Mouse (Mus musculus) telencephalon, adult 2 months (tissue): ENCODE results near the gene Ggt1.

ENCODE experiments used
- DNase-seq: peaks from one replicate; pipeline ENCODE4 v3.0.0-alpha.2; 2011; ENCODE audit warnings: low read depth, low spot score

The Ggt1 gene

DNA sequence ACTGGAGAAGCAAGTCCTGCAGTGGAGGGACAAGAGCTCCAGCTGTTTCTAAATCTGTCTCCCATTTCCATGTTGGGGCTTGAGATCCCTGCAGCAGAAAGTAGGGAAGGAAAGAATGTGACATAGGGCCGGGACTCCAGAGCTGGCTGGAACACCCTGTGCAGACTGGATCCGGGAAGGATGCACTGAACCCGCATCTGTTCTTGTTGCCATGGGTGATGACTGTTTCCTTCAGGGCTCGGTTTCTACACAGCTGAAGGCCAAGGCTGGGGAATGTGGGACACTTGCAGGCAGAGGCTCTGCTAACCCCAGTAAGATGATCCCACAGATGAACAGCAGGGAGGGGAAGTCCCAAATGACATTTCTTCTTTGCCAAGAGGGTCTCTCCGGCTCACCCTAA is 71.2 kb downstream of the Ggt1 start:
- no peak for DNase-seq

DNA sequence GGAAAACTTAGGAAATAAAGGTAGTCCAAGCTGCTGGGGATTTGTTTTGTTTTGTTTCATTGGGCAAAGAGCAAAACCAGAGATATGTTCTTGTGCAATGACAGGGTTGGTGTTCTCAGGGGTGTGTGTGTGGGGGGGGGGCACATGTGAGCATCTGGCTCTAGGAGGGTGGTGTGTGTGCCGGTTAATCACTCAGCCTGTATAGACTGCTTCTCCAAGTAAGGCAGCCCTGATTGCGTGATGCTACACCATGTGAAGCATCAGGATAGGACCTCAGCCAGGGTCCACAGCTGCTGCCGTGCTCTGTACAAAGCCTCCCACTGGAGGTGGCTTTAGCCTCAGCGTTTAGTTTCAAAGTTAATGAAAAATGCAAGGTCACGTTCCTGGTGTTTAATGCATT is 71.6 kb downstream of the Ggt1 start:
- DNase-seq = no peak

DNA sequence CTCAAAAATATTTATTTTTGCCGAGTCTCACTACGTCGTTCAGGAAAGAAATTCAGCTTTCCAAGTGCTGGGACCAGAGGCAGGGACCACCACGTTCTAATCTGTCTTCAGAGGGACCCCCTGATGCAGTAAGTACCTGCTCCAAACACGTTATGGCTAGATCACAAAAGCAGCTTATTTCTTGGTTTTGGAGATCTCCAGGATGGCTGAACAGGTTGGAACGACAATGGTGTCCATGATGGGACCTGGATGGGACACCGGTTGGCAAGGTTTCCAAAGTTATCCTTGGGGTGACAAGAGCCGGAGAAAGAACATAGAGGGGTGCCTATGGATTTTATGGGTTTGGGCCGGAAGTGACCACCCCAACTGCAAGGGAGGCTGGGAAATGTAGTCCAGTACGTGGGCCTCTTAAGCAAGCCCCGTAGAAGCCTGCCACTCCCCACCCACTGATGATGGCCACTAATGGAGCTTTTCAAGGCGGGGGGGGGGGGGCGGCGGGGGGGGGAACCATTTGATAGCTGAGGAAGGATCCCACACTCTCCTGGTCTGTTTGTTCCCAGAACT is 72.3 kb downstream of the Ggt1 start:
- DNase-seq = no peak

DNA sequence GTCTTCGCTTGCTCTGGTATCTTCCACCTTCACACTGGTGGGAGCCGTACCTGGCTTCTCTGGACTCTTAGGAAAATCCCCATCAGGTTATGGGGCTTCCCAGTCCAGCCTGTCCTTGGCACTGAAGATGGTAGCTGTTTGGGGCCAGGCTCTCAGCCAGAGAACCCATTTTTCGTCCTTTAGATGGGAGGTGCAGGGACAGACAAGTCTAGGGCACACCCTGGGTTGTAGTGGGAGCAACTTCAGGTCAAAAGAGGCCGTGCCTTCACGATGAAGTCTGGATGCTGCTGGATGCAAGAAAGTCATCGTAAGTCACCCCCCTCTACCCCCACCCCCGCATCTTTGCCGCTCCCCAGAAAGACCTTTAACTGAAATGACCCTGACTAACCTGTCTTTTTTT is 73.2 kb downstream of the Ggt1 start:
- DNase-seq = no peak

DNA sequence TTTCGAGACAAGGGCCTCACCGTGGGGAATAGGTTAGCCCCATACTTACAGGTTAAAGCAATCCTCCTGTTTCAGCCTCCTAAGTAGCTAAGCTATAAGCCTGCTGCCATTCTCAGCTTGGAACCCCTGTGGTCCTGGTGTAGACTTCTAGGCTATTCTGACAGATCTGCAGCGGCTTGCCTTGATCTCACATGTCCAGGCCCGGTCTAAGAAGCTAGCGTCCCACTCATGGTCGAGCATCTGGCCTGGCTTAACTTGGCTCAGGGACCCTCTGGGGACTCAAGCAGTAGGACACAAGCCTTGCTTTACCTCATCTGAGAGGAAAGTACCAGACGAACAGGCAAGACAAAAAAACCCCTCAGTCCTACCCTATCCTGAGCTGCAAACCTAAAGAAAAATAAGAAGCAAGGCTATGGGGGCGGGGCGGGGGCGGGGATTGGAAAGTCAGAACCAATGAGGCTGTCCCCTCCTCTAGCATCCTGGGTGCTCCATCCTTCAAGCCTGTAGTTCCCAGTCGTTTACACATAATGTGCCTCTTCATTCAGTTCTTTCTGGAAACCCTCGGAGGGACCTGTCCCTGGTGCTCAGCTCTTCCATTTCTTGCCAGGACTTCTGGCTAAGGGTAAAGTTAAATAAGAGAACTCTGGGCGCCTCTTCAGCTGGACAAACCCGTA is 73.8 kb downstream of the Ggt1 start:
- no peak for DNase-seq

DNA sequence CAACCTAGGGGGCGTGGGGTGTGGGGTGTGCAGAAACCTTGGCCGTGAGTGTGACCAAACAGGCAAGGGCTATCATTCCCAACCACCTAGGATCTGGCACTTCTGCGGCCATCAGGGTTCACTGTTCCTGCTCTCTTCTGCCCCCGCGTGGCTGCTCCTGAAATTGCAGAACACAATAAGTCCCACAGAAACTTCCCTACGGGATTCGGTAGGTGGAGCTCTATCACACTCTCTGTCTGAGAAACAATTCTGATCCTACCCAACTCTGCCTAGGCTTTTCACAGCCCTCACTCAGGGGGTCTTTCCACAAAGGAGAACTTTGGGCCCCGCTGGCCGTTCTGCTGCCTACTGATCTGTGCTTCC is 74.3 kb downstream of the Ggt1 start:
- DNase-seq = no peak
